Mouse (Mus musculus) embryonic facial prominence, embryonic 12.5 days (tissue): Measurements from ENCODE around the gene Defb36. TPM values are rescaled to one million over a fixed set of nuclear protein-coding genes. Genes with fewer than 3 reads are reported as not detected.

ENCODE experiments used
- ATAC-seq: fragments of 200-750 bp; cut with Nextera tagmentation; 2 replicates; pipeline ENCODE4 v1.8.0; 2017; ENCODE audit not compliant: insufficient number of reproducible peaks, insufficient read depth, low FRiP score, low TSS enrichment
- H3K27ac ChIP-seq: fragments of 300-500 bp; sonication (generic); 2 replicates; pipeline ENCODE4 v1.5.1; 2016; ENCODE audit warnings: mild to moderate bottlenecking
- H3K27me3 ChIP-seq: fragments of 300-500 bp; sonication (generic); 2 replicates; pipeline ENCODE4 v1.6.1; 2016; ENCODE audit warnings: mild to moderate bottlenecking, moderate library complexity
- H3K36me3 ChIP-seq: fragments of 300-500 bp; sonication (generic); 2 replicates; pipeline ENCODE4 v1.6.1; 2016; ENCODE audit warnings: mild to moderate bottlenecking
- H3K4me1 ChIP-seq: fragments of 300-500 bp; sonication (generic); 2 replicates; pipeline ENCODE4 v1.6.1; 2016
- H3K4me2 ChIP-seq: fragments of 300-500 bp; sonication (generic); replicated peaks from 2 replicates; pipeline ENCODE4 v1.6.1; 2016; ENCODE audit warnings: mild to moderate bottlenecking, moderate library complexity
- H3K4me3 ChIP-seq: fragments of 300-500 bp; sonication (generic); 2 replicates; pipeline ENCODE4 v1.5.1; 2016; ENCODE audit warnings: mild to moderate bottlenecking
- H3K9ac ChIP-seq: fragments of 300-500 bp; sonication (generic); 2 replicates; pipeline ENCODE4 v1.6.1; 2016; ENCODE audit warnings: mild to moderate bottlenecking, moderate library complexity
- H3K9me3 ChIP-seq: fragments of 300-500 bp; sonication (generic); 2 replicates; pipeline ENCODE4 v1.6.1; 2016; ENCODE audit warnings: mild to moderate bottlenecking, moderate library complexity
- WGBS: fragments of 180-500 bp; shearing (Covaris S2); methylation state at CpG from one replicate; pipeline ENCODE4 v1.1.7; 2016; 5-methylcytosine and 5-hydroxymethylcytosine counted together
- polyA plus RNA-seq: library from polyadenylated mRNA; unstranded; fragments of >200 nt; fragmentation: Nextera tagmentation; extraction: Ambion mirVana; gene quantifications from 2 replicates; pipeline ENCODE4 v1.2.1, GENCODE M21; 2016

Defb36 gene
- polyA plus RNA-seq, 1 experiment from 2014 or later: not detected

- no peaks in the 10 kb centered on the region for H3K9me3 ChIP-seq
- H3K9ac ChIP-seq: no peak within 1 kb of the TSS
- H3K4me2 ChIP-seq: no peak within 1 kb of the TSS
- 59% methylated on average over 7 of the region's 7 CpGs for WGBS
- H3K27ac ChIP-seq: no peak within 1 kb of the TSS
- H3K4me3 ChIP-seq: no peak within 1 kb of the TSS
- ATAC-seq: no peak
- no peaks in the 10 kb centered on the region for H3K27me3 ChIP-seq
- no peaks in the 10 kb centered on the region for H3K36me3 ChIP-seq
- H3K4me1 ChIP-seq: no peaks in the 10 kb centered on the region
These were observed 4.8 kb upstream of the Defb36 start, which contains the start of gene Defb45 for GRCm38 (mm10) chr2:152599299-152599698. Gene Defb45 (minus strand): TSS chr2:152599399.

- Histone ChIP-seq H3K27me3 (no peaks in the 10 kb centered on the region), H3K9ac (no peak overlapping the region), H3K36me3 (no peaks in the 10 kb centered on the region), H3K4me3 (no peak overlapping the region), H3K4me1 (no peaks in the 10 kb centered on the region), H3K9me3 (no peaks in the 10 kb centered on the region), H3K4me2 (no peak overlapping the region), H3K27ac (no peak overlapping the region)
- 83% methylated on average over 6 of the region's 6 CpGs for WGBS
- ATAC-seq: no peak
These were observed 4.1 kb upstream of the Defb36 start for GRCm38 (mm10) chr2:152600076-152600475.

- Histone ChIP-seq H3K36me3 (no peaks in the 10 kb centered on the region), H3K9me3 (no peaks in the 10 kb centered on the region), H3K4me3 (no peak overlapping the region), H3K27ac (no peak overlapping the region), H3K4me1 (no peaks in the 10 kb centered on the region), H3K9ac (no peak overlapping the region), H3K27me3 (no peaks in the 10 kb centered on the region), H3K4me2 (no peak overlapping the region)
- WGBS: 73% methylated on average over 4 of the region's 4 CpGs
- no peak for ATAC-seq
These were observed 2.7 kb upstream of the Defb36 start for GRCm38 (mm10) chr2:152601275-152601960.

- Histone ChIP-seq H3K27ac (no peak overlapping the region), H3K9me3 (no peaks in the 10 kb centered on the region), H3K9ac (no peak overlapping the region), H3K4me2 (no peak overlapping the region), H3K4me1 (no peaks in the 10 kb centered on the region), H3K36me3 (no peaks in the 10 kb centered on the region), H3K4me3 (no peak overlapping the region), H3K27me3 (no peaks in the 10 kb centered on the region; the same call in 1 of the 2 replicates)
- no peak for ATAC-seq
- 61% methylated on average over 6 of the region's 6 CpGs for WGBS
These were observed 3.6 kb downstream of the Defb36 start for GRCm38 (mm10) chr2:152607746-152608145.

GRCm38 (mm10) chr2:152608719-152609118 is 4.6 kb downstream of the Defb36 start:
- Histone ChIP-seq H3K9me3 (no peaks in the 10 kb centered on the region), H3K27me3 (no peaks in the 10 kb centered on the region; the same call in 1 of the 2 replicates), H3K36me3 (no peaks in the 10 kb centered on the region), H3K9ac (no peak overlapping the region), H3K27ac (no peak overlapping the region), H3K4me2 (no peak overlapping the region), H3K4me3 (no peak overlapping the region), H3K4me1 (no peaks in the 10 kb centered on the region)
- WGBS: 89% methylated on average over 1 of the region's 1 CpGs
- no peak for ATAC-seq

GRCm38 (mm10) chr2:152612193-152612592 is 8.1 kb downstream of the Defb36 start:
- Histone ChIP-seq H3K4me2 (no peak overlapping the region), H3K27ac (no peak overlapping the region), H3K36me3 (no peaks in the 10 kb centered on the region), H3K9me3 (no peaks in the 10 kb centered on the region), H3K9ac (no peak overlapping the region), H3K4me1 (no peaks in the 10 kb centered on the region), H3K4me3 (no peak overlapping the region), H3K27me3 (no peaks in the 10 kb centered on the region; the same call in 1 of the 2 replicates)
- WGBS: 26% methylated on average over 8 of the region's 8 CpGs
- ATAC-seq: no peak

GRCm38 (mm10) chr2:152615563-152615962 is 11.4 kb downstream of the Defb36 start:
- Histone ChIP-seq H3K27ac (no peak overlapping the region), H3K4me3 (no peak overlapping the region), H3K4me2 (no peak overlapping the region), H3K9ac (no peak overlapping the region), H3K4me1 (no peaks in the 10 kb centered on the region), H3K9me3 (no peaks in the 10 kb centered on the region), H3K36me3 (no peaks in the 10 kb centered on the region), H3K27me3 (no peaks in the 10 kb centered on the region)
- no peak for ATAC-seq
- 10% methylated on average over 7 of the region's 7 CpGs for WGBS

- no peak for ATAC-seq
- no peak overlapping the region for H3K9ac ChIP-seq
- no peak overlapping the region for H3K4me2 ChIP-seq
- no peaks in the 10 kb centered on the region for H3K9me3 ChIP-seq
- no peaks in the 10 kb centered on the region for H3K36me3 ChIP-seq
- no peak overlapping the region for H3K27ac ChIP-seq
- WGBS: 67% methylated on average over 6 of the region's 6 CpGs
- H3K4me1 ChIP-seq: no peaks in the 10 kb centered on the region
- no peaks in the 10 kb centered on the region for H3K27me3 ChIP-seq
- H3K4me3 ChIP-seq: no peak overlapping the region
These were observed 12.3 kb downstream of the Defb36 start for GRCm38 (mm10) chr2:152616470-152616869.

- no peaks in the 10 kb centered on the region for H3K4me1 ChIP-seq
- no peak for ATAC-seq
- no peak overlapping the region for H3K27ac ChIP-seq
- no peak overlapping the region for H3K4me3 ChIP-seq
- no peaks in the 10 kb centered on the region for H3K9me3 ChIP-seq
- no peaks in the 10 kb centered on the region for H3K36me3 ChIP-seq
- H3K9ac ChIP-seq: no peak overlapping the region
- WGBS: 58% methylated on average over 5 of the region's 5 CpGs
- H3K27me3 ChIP-seq: no peaks in the 10 kb centered on the region
- no peak overlapping the region for H3K4me2 ChIP-seq
These were observed 13.2 kb downstream of the Defb36 start for GRCm38 (mm10) chr2:152617374-152617773.

- H3K4me1 ChIP-seq: no peaks in the 10 kb centered on the region
- H3K9me3 ChIP-seq: no peaks in the 10 kb centered on the region
- 63% methylated on average over 9 of the region's 9 CpGs for WGBS
- peaks cover 5% of the 10 kb centered on the region; the same call in 1 of the 2 replicates for H3K27me3 ChIP-seq
- H3K27ac ChIP-seq: no peak overlapping the region
- no peak overlapping the region for H3K4me3 ChIP-seq
- no peaks in the 10 kb centered on the region for H3K36me3 ChIP-seq
- ATAC-seq: no peak
- H3K9ac ChIP-seq: no peak overlapping the region
- no peak overlapping the region for H3K4me2 ChIP-seq
These were observed 16.4 kb downstream of the Defb36 start for GRCm38 (mm10) chr2:152620367-152621134.

- Histone ChIP-seq H3K9ac (no peak overlapping the region), H3K4me1 (peaks cover 8% of the 10 kb centered on the region; the same call in 1 of the 2 replicates), H3K27ac (no peak overlapping the region), H3K4me3 (no peak overlapping the region), H3K9me3 (no peaks in the 10 kb centered on the region), H3K27me3 (peaks cover 21% of the 10 kb centered on the region), H3K4me2 (no peak overlapping the region), H3K36me3 (no peaks in the 10 kb centered on the region)
- WGBS: 86% methylated on average over 13 of the region's 13 CpGs
- no peak for ATAC-seq
These were observed 18.0 kb downstream of the Defb36 start for GRCm38 (mm10) chr2:152622151-152622550.

- 84% methylated on average over 7 of the region's 7 CpGs for WGBS
- Histone ChIP-seq H3K4me1 (peaks cover 11% of the 10 kb centered on the region; the same call in 1 of the 2 replicates), H3K4me2 (no peak within 1 kb of the TSS), H3K27me3 (peaks cover 29% of the 10 kb centered on the region), H3K36me3 (no peaks in the 10 kb centered on the region), H3K9me3 (no peaks in the 10 kb centered on the region), H3K27ac (no peak within 1 kb of the TSS), H3K9ac (no peak within 1 kb of the TSS), H3K4me3 (no peak within 1 kb of the TSS)
- no peak for ATAC-seq
These were observed 18.8 kb downstream of the Defb36 start, which contains the start of gene Defb25 for GRCm38 (mm10) chr2:152622953-152623352. Gene Defb25 (minus strand): TSS chr2:152623053.
